Mouse (Mus musculus) ES-Bruce4 (cell line): Measurements from ENCODE around the gene Cacna2d2. TPM values are rescaled to one million over a fixed set of nuclear protein-coding genes. Genes with fewer than 3 reads are reported as not detected.

ENCODE experiments used
- H3K27ac ChIP-seq: 2 replicates; pipeline ENCODE4 v1.5.1; 2012; ENCODE audit warnings: low read length, inconsistent platforms; ENCODE audit not compliant: insufficient read depth
- H3K27me3 ChIP-seq: 2 replicates; pipeline ENCODE4 v1.6.1; 2012; ENCODE audit warnings: mild to moderate bottlenecking, low read length, inconsistent platforms; ENCODE audit not compliant: control insufficient read depth, poor library complexity, insufficient read depth, severe bottlenecking
- H3K36me3 ChIP-seq: 2 replicates; pipeline ENCODE4 v1.6.1; 2012; ENCODE audit warnings: inconsistent platforms, mild to moderate bottlenecking, low read length, moderate library complexity; ENCODE audit not compliant: control insufficient read depth, poor library complexity, insufficient read depth, severe bottlenecking
- H3K4me1 ChIP-seq: one replicate; pipeline ENCODE4 v1.8.1; 2011; ENCODE audit warnings: low read length; ENCODE audit not compliant: control insufficient read depth, insufficient read depth
- H3K4me3 ChIP-seq: 2 replicates; pipeline ENCODE4 v1.5.1; 2011; ENCODE audit warnings: low read depth, mild to moderate bottlenecking, low read length
- H3K9ac ChIP-seq: 2 replicates; pipeline ENCODE4 v1.6.1; 2012; ENCODE audit warnings: low read depth, mild to moderate bottlenecking, inconsistent platforms; ENCODE audit not compliant: poor library complexity, severe bottlenecking
- H3K9me3 ChIP-seq: replicated peaks from 2 replicates; pipeline ENCODE4 v1.6.1; 2012; ENCODE audit warnings: mild to moderate bottlenecking, low read length, inconsistent platforms; ENCODE audit not compliant: control insufficient read depth, poor library complexity, insufficient read depth, severe bottlenecking
- CTCF ChIP-seq: IDR thresholded peaks from one replicate; pipeline ENCODE4 v1.8.1; 2011; ENCODE audit warnings: low read depth, low read length
- EP300 ChIP-seq: IDR thresholded peaks from 2 replicates; pipeline ENCODE4 v1.6.1; 2011; ENCODE audit warnings: low read depth, low read length; ENCODE audit not compliant: insufficient read depth
- POLR2A ChIP-seq: IDR thresholded peaks from one replicate; pipeline ENCODE4 v1.8.1; 2011; ENCODE audit warnings: low read length; ENCODE audit not compliant: insufficient read depth
- polyA plus RNA-seq: library from polyadenylated mRNA; stranded (reverse); fragments of >200 nt; gene quantifications from 2 replicates; pipeline ENCODE4 v1.2.4, GENCODE M21; 2011; ENCODE audit warnings: low read depth; ENCODE audit not compliant: missing spikeins, insufficient read depth, insufficient read length

The Cacna2d2 gene
- polyA plus RNA-seq, 1 experiment, result 3.2 TPM

DNA sequence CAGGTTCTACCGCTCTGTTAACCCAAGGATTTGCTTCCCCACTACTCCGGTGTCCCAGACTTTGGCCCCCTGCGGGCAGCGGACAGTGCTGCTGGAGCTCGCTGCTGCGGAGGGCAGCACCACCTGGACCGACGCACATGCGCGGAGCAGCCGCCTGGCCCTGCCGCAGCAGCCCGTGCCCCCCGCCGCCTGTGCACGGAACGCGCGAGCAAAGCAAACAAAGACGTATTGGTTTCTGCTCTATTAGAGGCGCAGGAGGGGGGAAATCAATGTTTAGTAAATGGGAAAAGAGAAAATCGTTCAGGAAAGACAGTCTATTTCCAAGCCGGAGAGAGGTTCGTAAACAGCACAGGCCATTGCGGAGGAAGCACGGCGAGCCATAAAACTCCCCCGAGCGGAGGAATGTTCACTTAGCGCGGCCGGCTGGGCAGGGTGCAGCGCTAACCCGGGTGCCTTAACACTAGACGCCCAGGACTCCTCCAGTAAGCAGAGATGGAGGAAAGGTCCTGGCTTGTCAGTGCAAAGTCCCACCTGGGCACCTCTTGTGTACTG, 21.4 kb upstream of the Cacna2d2 start:
- H3K27ac ChIP-seq, result no peak overlapping the region
- H3K4me3 ChIP-seq, result peak overlapping the region; percentile 32
- no peaks in the 10 kb centered on the region for H3K36me3 ChIP-seq
- no peak for TF ChIP-seq CTCF
- no peak for TF ChIP-seq EP300
- no peak for TF ChIP-seq POLR2A
- no peaks in the 10 kb centered on the region for H3K27me3 ChIP-seq
- H3K9me3 ChIP-seq, result no peaks in the 10 kb centered on the region
- no peak overlapping the region for H3K9ac ChIP-seq
- no peaks in the 10 kb centered on the region for H3K4me1 ChIP-seq

DNA sequence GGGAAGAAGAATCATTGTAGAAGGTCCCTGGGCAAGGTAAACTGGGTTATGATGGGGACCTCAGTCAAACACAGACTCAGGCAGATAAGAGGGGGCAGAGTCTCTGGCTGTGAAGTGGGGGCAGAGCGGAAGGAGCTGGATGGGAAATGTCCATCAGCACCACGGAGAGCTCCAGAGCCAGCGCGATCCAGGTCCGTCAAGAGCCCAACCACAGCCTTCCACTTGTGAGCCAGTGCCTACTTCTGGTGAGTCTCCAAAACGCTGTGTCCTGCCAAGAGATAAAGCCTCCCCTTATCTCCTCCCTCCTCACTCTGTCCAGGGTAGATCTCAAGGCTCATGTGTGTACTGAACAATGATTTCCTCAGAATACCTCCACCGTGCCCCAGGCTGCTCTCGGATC, 17.7 kb upstream of the Cacna2d2 start:
- Histone ChIP-seq H3K9ac (no peak overlapping the region), H3K4me3 (no peak overlapping the region), H3K36me3 (no peaks in the 10 kb centered on the region), H3K9me3 (no peaks in the 10 kb centered on the region), H3K27ac (no peak overlapping the region), H3K4me1 (no peaks in the 10 kb centered on the region), H3K27me3 (no peaks in the 10 kb centered on the region)
- no peak for TF ChIP-seq CTCF
- TF ChIP-seq EP300, result no peak
- no peak for TF ChIP-seq POLR2A

DNA sequence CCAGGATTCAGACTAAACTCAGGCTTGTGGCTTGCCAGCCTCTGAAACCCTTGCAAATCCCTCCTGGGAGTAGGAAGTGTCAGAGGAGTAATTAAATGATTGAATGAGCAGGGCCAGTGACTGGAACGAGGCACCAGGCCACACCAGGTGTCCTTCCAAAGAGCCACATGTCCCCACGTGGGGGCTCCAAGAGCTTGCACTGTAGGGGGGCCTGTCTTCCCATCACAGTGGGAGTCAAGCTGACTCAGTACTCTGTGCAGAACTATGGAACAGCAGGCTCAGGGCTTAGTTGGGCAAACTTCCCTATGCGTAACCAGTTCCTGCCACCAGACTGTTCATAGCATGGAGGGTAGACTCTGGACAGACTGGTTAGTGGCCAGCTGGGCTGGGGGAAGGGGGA, 15.0 kb upstream of the Cacna2d2 start:
- H3K27ac ChIP-seq, result no peak overlapping the region
- H3K9me3 ChIP-seq, result no peaks in the 10 kb centered on the region
- H3K9ac ChIP-seq, result no peak overlapping the region
- H3K36me3 ChIP-seq, result no peaks in the 10 kb centered on the region
- no peaks in the 10 kb centered on the region for H3K27me3 ChIP-seq
- no peak overlapping the region for H3K4me3 ChIP-seq
- TF ChIP-seq EP300 (no peak), CTCF (no peak), POLR2A (no peak)
- no peaks in the 10 kb centered on the region for H3K4me1 ChIP-seq

GRCm38 (mm10) chr9:107386722-107387121, 12.7 kb upstream of the Cacna2d2 start:
- Histone ChIP-seq H3K27ac (no peak overlapping the region), H3K4me1 (no peaks in the 10 kb centered on the region), H3K27me3 (no peaks in the 10 kb centered on the region), H3K36me3 (no peaks in the 10 kb centered on the region), H3K9ac (no peak overlapping the region), H3K9me3 (no peaks in the 10 kb centered on the region), H3K4me3 (no peak overlapping the region)
- TF ChIP-seq CTCF (peak; percentile 85), POLR2A (no peak)

DNA sequence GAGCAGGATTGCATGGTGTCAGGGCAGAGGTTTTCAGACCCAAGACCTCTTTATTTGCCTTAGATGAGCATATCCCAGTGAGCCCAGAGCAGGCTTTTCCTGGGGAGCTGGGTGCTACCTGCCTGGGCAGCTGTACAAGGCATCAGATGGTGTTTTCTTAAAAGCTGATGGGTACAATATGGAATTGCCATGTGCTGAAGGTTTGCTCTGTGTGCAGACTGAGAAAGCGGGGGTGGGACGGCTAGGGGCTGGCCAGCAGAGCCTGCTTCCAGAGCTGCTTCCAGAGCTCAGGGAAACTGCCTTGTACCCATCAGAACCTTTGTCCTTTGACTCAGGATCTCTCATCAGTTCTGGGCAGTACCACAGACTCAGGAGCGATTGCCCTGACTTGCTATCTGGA, 11.7 kb upstream of the Cacna2d2 start:
- Histone ChIP-seq H3K36me3 (no peaks in the 10 kb centered on the region), H3K4me3 (no peak overlapping the region), H3K27me3 (no peaks in the 10 kb centered on the region), H3K4me1 (no peaks in the 10 kb centered on the region), H3K9me3 (no peaks in the 10 kb centered on the region), H3K9ac (no peak overlapping the region), H3K27ac (no peak overlapping the region)
- TF ChIP-seq POLR2A, result no peak
- TF ChIP-seq CTCF, result no peak
- TF ChIP-seq EP300, result no peak

- no peaks in the 10 kb centered on the region for H3K27me3 ChIP-seq
Measured at GRCm38 (mm10) chr9:107388263-107388662, 11.1 kb upstream of the Cacna2d2 start.

More at GRCm38 (mm10) chr9:107388263-107388662, 11.1 kb upstream of the Cacna2d2 start:
- Histone ChIP-seq H3K9ac (no peak overlapping the region), H3K9me3 (no peaks in the 10 kb centered on the region), H3K4me3 (no peak overlapping the region), H3K27ac (no peak overlapping the region), H3K36me3 (no peaks in the 10 kb centered on the region), H3K4me1 (no peaks in the 10 kb centered on the region)
- TF ChIP-seq EP300, result no peak
- TF ChIP-seq CTCF, result no peak
- no peak for TF ChIP-seq POLR2A
